Mouse (Mus musculus) ES-Bruce4 (cell line): Measurements from ENCODE around the gene Rab31. TPM values are rescaled to one million over a fixed set of nuclear protein-coding genes. Genes with fewer than 3 reads are reported as not detected.

Source experiments
- H3K27ac ChIP-seq: 2 replicates; pipeline ENCODE4 v1.5.1; 2012; ENCODE audit warnings: low read length, inconsistent platforms; ENCODE audit not compliant: insufficient read depth
- H3K27me3 ChIP-seq: 2 replicates; pipeline ENCODE4 v1.6.1; 2012; ENCODE audit warnings: mild to moderate bottlenecking, low read length, inconsistent platforms; ENCODE audit not compliant: control insufficient read depth, poor library complexity, insufficient read depth, severe bottlenecking
- H3K36me3 ChIP-seq: 2 replicates; pipeline ENCODE4 v1.6.1; 2012; ENCODE audit warnings: inconsistent platforms, mild to moderate bottlenecking, low read length, moderate library complexity; ENCODE audit not compliant: control insufficient read depth, poor library complexity, insufficient read depth, severe bottlenecking
- H3K4me1 ChIP-seq: one replicate; pipeline ENCODE4 v1.8.1; 2011; ENCODE audit warnings: low read length; ENCODE audit not compliant: control insufficient read depth, insufficient read depth
- H3K4me3 ChIP-seq: 2 replicates; pipeline ENCODE4 v1.5.1; 2011; ENCODE audit warnings: low read depth, mild to moderate bottlenecking, low read length
- H3K9ac ChIP-seq: 2 replicates; pipeline ENCODE4 v1.6.1; 2012; ENCODE audit warnings: low read depth, mild to moderate bottlenecking, inconsistent platforms; ENCODE audit not compliant: poor library complexity, severe bottlenecking
- H3K9me3 ChIP-seq: replicated peaks from 2 replicates; pipeline ENCODE4 v1.6.1; 2012; ENCODE audit warnings: mild to moderate bottlenecking, low read length, inconsistent platforms; ENCODE audit not compliant: control insufficient read depth, poor library complexity, insufficient read depth, severe bottlenecking
- CTCF ChIP-seq: IDR thresholded peaks from one replicate; pipeline ENCODE4 v1.8.1; 2011; ENCODE audit warnings: low read depth, low read length
- EP300 ChIP-seq: IDR thresholded peaks from 2 replicates; pipeline ENCODE4 v1.6.1; 2011; ENCODE audit warnings: low read depth, low read length; ENCODE audit not compliant: insufficient read depth
- POLR2A ChIP-seq: IDR thresholded peaks from one replicate; pipeline ENCODE4 v1.8.1; 2011; ENCODE audit warnings: low read length; ENCODE audit not compliant: insufficient read depth
- polyA plus RNA-seq: library from polyadenylated mRNA; stranded (reverse); fragments of >200 nt; gene quantifications from 2 replicates; pipeline ENCODE4 v1.2.4, GENCODE M21; 2011; ENCODE audit warnings: low read depth; ENCODE audit not compliant: missing spikeins, insufficient read depth, insufficient read length

Rab31 gene
- polyA plus RNA-seq, 1 experiment: 18.7 TPM

GRCm38 (mm10) chr17:65726274-65726673 is 46.3 kb downstream of the Rab31 start:
- Histone ChIP-seq H3K27me3 (no peaks in the 10 kb centered on the region), H3K4me1 (no peaks in the 10 kb centered on the region), H3K27ac (peak overlapping the region; percentile 73), H3K9ac (peak overlapping the region; percentile 71), H3K36me3 (no peaks in the 10 kb centered on the region), H3K9me3 (no peaks in the 10 kb centered on the region), H3K4me3 (peak overlapping the region; percentile 42)
- no peak for TF ChIP-seq POLR2A
- 0 out of 2 replicates have a peak, but pooled peaks have one; percentile 7 for TF ChIP-seq EP300
- peak; percentile 54 for TF ChIP-seq CTCF

- peak overlapping the region; percentile 96 for H3K27ac ChIP-seq
- no peaks in the 10 kb centered on the region for H3K27me3 ChIP-seq
- no peaks in the 10 kb centered on the region for H3K9me3 ChIP-seq
- no peak overlapping the region for H3K4me3 ChIP-seq
- H3K9ac ChIP-seq: no peak overlapping the region
- H3K36me3 ChIP-seq: no peaks in the 10 kb centered on the region
- TF ChIP-seq POLR2A: no peak
- TF ChIP-seq EP300: peak; percentile 72; the same call in 1 of the 2 replicates
- H3K4me1 ChIP-seq: no peaks in the 10 kb centered on the region
Observed at GRCm38 (mm10) chr17:65725814-65726213, 46.7 kb downstream of the Rab31 start.

GRCm38 (mm10) chr17:65725381-65725780 is 47.2 kb downstream of the Rab31 start:
- H3K9me3 ChIP-seq: no peaks in the 10 kb centered on the region

GRCm38 (mm10) chr17:65724254-65724653 is 48.3 kb downstream of the Rab31 start:
- H3K36me3 ChIP-seq: no peaks in the 10 kb centered on the region
- TF ChIP-seq POLR2A (no peak), EP300 (0 out of 2 replicates have a peak, but pooled peaks have one; percentile 28)
- H3K9ac ChIP-seq: peak overlapping the region; percentile 1
- H3K4me1 ChIP-seq: no peaks in the 10 kb centered on the region
- no peaks in the 10 kb centered on the region for H3K27me3 ChIP-seq
- no peaks in the 10 kb centered on the region for H3K9me3 ChIP-seq
- H3K4me3 ChIP-seq: peak overlapping the region; percentile 21
- H3K27ac ChIP-seq: peak overlapping the region; percentile 77

More at GRCm38 (mm10) chr17:65725381-65725780, 47.2 kb downstream of the Rab31 start:
- Histone ChIP-seq H3K9ac (peak overlapping the region; percentile 1; the same call in 1 of the 2 replicates), H3K27ac (peak overlapping the region; percentile 85), H3K4me1 (no peaks in the 10 kb centered on the region), H3K27me3 (no peaks in the 10 kb centered on the region), H3K4me3 (no peak overlapping the region), H3K36me3 (no peaks in the 10 kb centered on the region)
- TF ChIP-seq EP300: peak; percentile 78
- TF ChIP-seq CTCF: no peak
- no peak for TF ChIP-seq POLR2A

- Histone ChIP-seq H3K4me3 (peak overlapping the region; percentile 21), H3K9ac (no peak overlapping the region), H3K36me3 (no peaks in the 10 kb centered on the region), H3K27me3 (no peaks in the 10 kb centered on the region), H3K4me1 (no peaks in the 10 kb centered on the region), H3K9me3 (no peaks in the 10 kb centered on the region), H3K27ac (peak overlapping the region; percentile 77)
- peak; percentile 89 for TF ChIP-seq EP300
- TF ChIP-seq CTCF: no peak
Observed at GRCm38 (mm10) chr17:65723633-65724032, 48.9 kb downstream of the Rab31 start.

GRCm38 (mm10) chr17:65721330-65721729 is 51.2 kb downstream of the Rab31 start:
- TF ChIP-seq EP300 (no peak), CTCF (no peak), POLR2A (no peak)
- H3K27me3 ChIP-seq: no peaks in the 10 kb centered on the region
- no peak overlapping the region for H3K27ac ChIP-seq
- H3K36me3 ChIP-seq: no peaks in the 10 kb centered on the region
- H3K9ac ChIP-seq: no peak overlapping the region
- no peak overlapping the region for H3K4me3 ChIP-seq
- no peaks in the 10 kb centered on the region for H3K9me3 ChIP-seq
- H3K4me1 ChIP-seq: no peaks in the 10 kb centered on the region
